Mouse (Mus musculus): Measurements from ENCODE around the gene Pde4b.

GRCm38 (mm10) chr4:102425422-102425821 lies 338.1 kb downstream of the Pde4b start:
- no peak for TF ChIP-seq POLR2A (IDR thresholded peaks at IDR 0.05; ENCODE audit: control insufficient read depth, low read depth, low read length)
- TF ChIP-seq CTCF (IDR thresholded peaks at IDR 0.05; ENCODE audit: control insufficient read depth, insufficient read depth, insufficient replicate concordance, low read depth, low read length), result no peak

Data from testis, adult 2 months (tissue).